Mouse (Mus musculus) limb, embryonic 13.5 days (tissue): ENCODE measurements at regions not wholly inside any gene's neighbourhood (a gene's known extent, or its start where the extent isn't known, plus 50 kb on each side); places are given as distances from the start of the nearest gene placed in this dataset.
A peak's percentile ranks its signal among the peaks of the same experiment; 100 is the strongest.

Experiments
- ATAC-seq: fragments of 200-750 bp; cut with Nextera tagmentation; 2 replicates; pipeline ENCODE4 v1.8.0; 2017; ENCODE audit warnings: low read depth, moderate number of reproducible peaks, moderate TSS enrichment; ENCODE audit not compliant: low FRiP score
- H3K27ac ChIP-seq: fragments of 300-500 bp; sonication (generic); 2 replicates; pipeline ENCODE4 v1.5.1; 2015; ENCODE audit warnings: inconsistent platforms, mild to moderate bottlenecking, moderate library complexity
- H3K27me3 ChIP-seq: fragments of 300-500 bp; sonication (generic); 2 replicates; pipeline ENCODE4 v1.6.1; 2015; ENCODE audit warnings: mild to moderate bottlenecking, inconsistent platforms
- H3K36me3 ChIP-seq: fragments of 300-500 bp; sonication (generic); 2 replicates; pipeline ENCODE4 v1.6.1; 2015; ENCODE audit warnings: inconsistent platforms, mild to moderate bottlenecking, moderate library complexity
- H3K4me1 ChIP-seq: fragments of 300-500 bp; sonication (generic); 2 replicates; pipeline ENCODE4 v1.6.1; 2015; ENCODE audit warnings: inconsistent platforms
- H3K4me2 ChIP-seq: fragments of 300-500 bp; sonication (generic); replicated peaks from 2 replicates; pipeline ENCODE4 v1.6.1; 2015; ENCODE audit warnings: inconsistent platforms, mild to moderate bottlenecking, moderate library complexity
- H3K4me3 ChIP-seq: fragments of 300-500 bp; sonication (generic); 2 replicates; pipeline ENCODE4 v1.5.1; 2015; ENCODE audit warnings: moderate library complexity, mild to moderate bottlenecking, inconsistent platforms
- H3K9ac ChIP-seq: fragments of 300-500 bp; sonication (generic); 2 replicates; pipeline ENCODE4 v1.6.1; 2015; ENCODE audit warnings: mild to moderate bottlenecking, inconsistent platforms
- H3K9me3 ChIP-seq: fragments of 300-500 bp; sonication (generic); 2 replicates; pipeline ENCODE4 v1.6.1; 2016; ENCODE audit warnings: inconsistent platforms
- WGBS: fragments of 180-500 bp; shearing (Covaris S2); methylation state at CpG from one replicate; pipeline ENCODE4 v1.1.7; 2015; 5-methylcytosine and 5-hydroxymethylcytosine counted together

GRCm38 (mm10) chrX:51294797-51295506 lies 88.6 kb upstream of the Mbnl3 start:
- Histone ChIP-seq H3K27me3 (0 out of 2 replicates have a peak, but pooled peaks cover 5% of the 10 kb centered on the region), H3K4me1 (no peaks in the 10 kb centered on the region), H3K36me3 (no peaks in the 10 kb centered on the region), H3K4me3 (no peak overlapping the region), H3K9ac (no peak overlapping the region), H3K27ac (no peak overlapping the region), H3K4me2 (no peak overlapping the region), H3K9me3 (no peaks in the 10 kb centered on the region)
- ATAC-seq, result no peak
- WGBS, result 71% methylated on average over 7 of the region's 7 CpGs

GRCm38 (mm10) chrX:51292310-51292709 lies 86.0 kb upstream of the Mbnl3 start:
- H3K36me3 ChIP-seq, result no peaks in the 10 kb centered on the region
- no peaks in the 10 kb centered on the region for H3K4me1 ChIP-seq
- no peak overlapping the region for H3K9ac ChIP-seq
- no peak overlapping the region for H3K4me2 ChIP-seq
- ATAC-seq, result no peak
- no peak overlapping the region for H3K4me3 ChIP-seq
- H3K27ac ChIP-seq, result no peak overlapping the region
- peaks cover 5% of the 10 kb centered on the region; the same call in 1 of the 2 replicates for H3K27me3 ChIP-seq
- no peaks in the 10 kb centered on the region for H3K9me3 ChIP-seq
- WGBS, result 80% methylated on average over 5 of the region's 5 CpGs

- Histone ChIP-seq H3K4me1 (no peaks in the 10 kb centered on the region), H3K4me2 (no peak overlapping the region), H3K4me3 (no peak overlapping the region), H3K36me3 (no peaks in the 10 kb centered on the region), H3K27ac (no peak overlapping the region), H3K27me3 (no peaks in the 10 kb centered on the region), H3K9ac (no peak overlapping the region), H3K9me3 (no peaks in the 10 kb centered on the region)
- ATAC-seq, result peak; percentile 67
These were observed 71.9 kb upstream of the Mbnl3 start for GRCm38 (mm10) chrX:51278270-51278669.

- Histone ChIP-seq H3K36me3 (no peaks in the 10 kb centered on the region), H3K27ac (no peak overlapping the region), H3K4me1 (no peaks in the 10 kb centered on the region), H3K4me3 (no peak overlapping the region), H3K9ac (no peak overlapping the region), H3K9me3 (no peaks in the 10 kb centered on the region), H3K27me3 (no peaks in the 10 kb centered on the region), H3K4me2 (no peak overlapping the region)
- ATAC-seq, result no peak
These were observed 58.4 kb upstream of the Mbnl3 start for GRCm38 (mm10) chrX:51264746-51265145.
